Mouse (Mus musculus) retina, postnatal 7 days (tissue): ENCODE measurements around the gene Rad51c.

Source experiments
- DNase-seq: peaks from one replicate; pipeline ENCODE4 v3.0.0-alpha.2; 2012; ENCODE audit warnings: low read depth, low spot score

The Rad51c gene

GRCm38 (mm10) chr11:87367865-87368580 is 36.7 kb downstream of the Rad51c start:
- DNase-seq: no peak

DNA sequence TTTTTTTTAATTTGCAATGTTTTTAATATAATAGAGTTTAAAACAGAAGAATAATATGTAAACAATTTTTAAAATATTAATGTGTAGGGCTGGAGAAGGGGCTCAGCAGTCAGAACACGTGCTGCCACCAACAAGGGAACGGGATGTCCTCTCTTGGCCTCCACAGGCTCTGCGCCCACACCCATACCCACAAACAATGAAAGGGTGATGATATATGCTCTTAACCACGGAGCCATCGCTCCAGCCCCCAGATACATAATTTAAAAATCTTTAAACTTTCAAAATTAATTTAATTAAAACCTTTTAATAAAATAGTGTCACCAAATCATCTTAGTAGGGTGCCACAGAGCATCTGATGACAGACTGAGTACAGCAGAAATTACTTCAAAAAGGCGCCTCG is 37.7 kb downstream of the Rad51c start:
- no peak for DNase-seq

DNA sequence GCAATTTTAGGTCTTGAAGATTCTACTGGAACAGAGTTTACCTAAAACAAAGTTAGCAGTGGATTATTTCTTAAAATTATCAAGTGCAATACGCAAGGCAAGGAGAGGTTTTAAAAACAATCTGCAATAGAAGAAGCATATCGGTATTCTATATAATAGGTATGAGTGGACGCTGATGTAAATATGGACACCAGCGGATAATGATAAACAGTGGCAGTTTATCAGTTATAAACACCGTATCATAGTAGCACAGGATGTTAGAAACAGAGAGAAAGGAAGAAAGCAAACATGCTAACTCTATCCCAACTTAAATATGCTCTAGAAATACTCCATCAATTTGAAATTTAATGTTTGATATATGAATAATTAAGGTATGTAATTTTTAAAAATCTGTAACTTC is 39.6 kb downstream of the Rad51c start:
- DNase-seq: no peak

DNA sequence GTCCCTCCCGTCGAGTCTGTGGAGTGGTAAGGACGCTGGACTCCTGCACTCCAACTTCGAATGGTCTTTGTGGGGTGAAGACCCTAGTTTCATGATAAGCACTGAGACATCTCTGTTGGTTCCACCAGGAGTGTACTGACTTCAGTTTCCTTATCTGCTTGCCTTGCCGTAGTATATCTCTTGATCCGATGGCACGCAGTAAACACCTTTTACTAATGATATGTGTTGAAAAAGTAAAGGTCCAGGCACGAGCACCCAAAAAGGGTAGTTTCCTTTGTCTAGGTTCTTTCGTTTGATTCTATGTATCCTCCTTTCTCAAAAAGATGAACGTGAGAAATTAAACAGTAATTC is 45.5 kb downstream of the Rad51c start:
- DNase-seq: no peak

DNA sequence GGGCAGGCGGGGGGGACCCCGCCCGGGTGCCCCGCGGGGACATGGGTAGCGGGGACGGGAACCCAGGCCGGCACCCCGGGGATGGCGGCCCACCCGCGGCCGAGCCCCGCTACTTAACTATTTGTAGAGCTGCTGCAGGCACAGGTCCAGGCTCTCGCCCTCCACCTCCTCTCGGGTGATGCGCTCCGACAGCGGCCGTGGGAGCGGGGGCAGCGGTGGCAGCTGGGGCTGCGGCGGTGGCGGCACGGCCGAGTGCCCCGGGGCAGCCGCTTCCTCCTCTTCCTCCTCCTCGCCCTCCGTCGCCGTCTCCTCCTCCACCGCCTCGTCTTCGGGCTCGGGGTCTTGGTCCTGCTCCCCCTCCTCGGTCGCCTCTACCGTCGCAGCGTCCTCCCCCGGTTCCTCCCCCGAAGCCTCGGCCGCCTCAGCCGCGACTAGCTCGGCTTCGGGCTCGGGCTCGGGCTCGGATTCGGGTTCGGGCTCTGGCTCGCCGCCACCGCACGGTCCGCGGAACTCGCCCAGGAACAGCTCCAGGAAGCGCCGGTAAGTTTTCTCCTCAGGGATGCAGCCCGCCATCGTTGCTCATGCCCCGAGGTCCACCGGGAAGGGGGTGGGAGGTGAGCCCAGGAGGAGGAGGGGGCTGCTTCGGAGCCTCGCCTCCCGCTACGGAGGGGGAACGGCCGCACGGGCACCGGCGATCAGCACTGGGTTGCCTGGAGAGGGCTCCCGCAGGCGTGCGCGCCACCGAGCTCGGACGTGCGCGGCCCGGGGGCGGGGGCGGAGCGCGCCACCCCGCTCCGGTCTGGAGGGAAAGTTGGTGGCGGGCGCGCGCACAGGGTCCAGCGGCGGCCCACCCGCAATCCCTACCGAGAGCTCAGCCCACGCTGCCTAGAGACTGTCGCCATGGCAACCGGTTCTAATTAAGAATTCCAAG is 46.2 kb downstream of the Rad51c start, which contains the start of gene Ppm1e:
Gene Ppm1e (minus strand): TSS at position 693 of the 931 bp plus-strand sequence.
- DNase-seq: peak; percentile 78

GRCm38 (mm10) chr11:87357317-87358300 is 47.1 kb downstream of the Rad51c start:
- no peak for DNase-seq

GRCm38 (mm10) chr11:87354861-87355260 is 49.9 kb downstream of the Rad51c start:
- no peak for DNase-seq

DNA sequence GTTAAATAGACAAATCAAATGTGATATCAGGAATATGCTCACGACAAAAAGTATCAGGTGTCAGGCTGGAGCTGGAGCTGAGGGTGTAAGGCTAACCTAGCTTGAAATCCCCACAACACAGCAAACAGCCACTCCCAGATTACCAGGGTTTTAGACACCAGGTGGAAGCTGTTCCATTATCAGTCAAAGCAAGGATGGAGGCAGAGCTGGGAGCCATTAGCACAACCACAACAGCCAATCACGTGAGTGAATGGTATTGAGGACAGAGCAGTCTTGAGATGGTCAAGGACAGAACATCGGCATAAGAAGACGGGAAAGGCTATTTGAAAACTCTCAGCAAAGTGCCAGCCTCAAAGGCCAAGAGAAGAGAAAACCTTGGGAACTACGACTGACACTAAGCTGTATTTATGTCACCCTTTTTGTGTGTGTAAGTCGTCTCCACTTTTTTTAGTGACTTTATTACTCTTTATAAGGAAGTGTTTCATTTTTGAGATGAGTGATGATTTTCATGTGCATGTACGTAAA is 51.0 kb downstream of the Rad51c start:
- DNase-seq: no peak
